Mouse (Mus musculus) ovary, postnatal 10 days (tissue): Measurements from ENCODE around the gene Lman1l.
A peak's percentile ranks its signal among the peaks of the same experiment; 100 is the strongest.

Source experiments
- DNase-seq: peaks from one replicate; pipeline ENCODE4 v3.0.0; 2022; ENCODE audit warnings: low spot score

Gene Lman1l

GRCm38 (mm10) chr9:57620674-57621073, at the start of gene Lman1l:
TSS of gene Lman1l (minus strand) at chr9:57620774.
- no peak for DNase-seq

GRCm38 (mm10) chr9:57669566-57669965, 49.0 kb upstream of the Lman1l start:
- DNase-seq = no peak

- no peak for DNase-seq
Observed at GRCm38 (mm10) chr9:57668277-57668676, 47.7 kb upstream of the Lman1l start.

- DNase-seq = no peak
Observed at GRCm38 (mm10) chr9:57667817-57668216, 47.2 kb upstream of the Lman1l start.

GRCm38 (mm10) chr9:57667136-57667535, 46.6 kb upstream of the Lman1l start:
- no peak for DNase-seq

GRCm38 (mm10) chr9:57666536-57666935, 46.0 kb upstream of the Lman1l start:
- DNase-seq = no peak

- no peak for DNase-seq
Observed at GRCm38 (mm10) chr9:57664616-57665015, 44.0 kb upstream of the Lman1l start.

- no peak for DNase-seq
Observed at GRCm38 (mm10) chr9:57661552-57661951, 41.0 kb upstream of the Lman1l start.

GRCm38 (mm10) chr9:57660501-57660900, 39.9 kb upstream of the Lman1l start:
- DNase-seq = no peak

GRCm38 (mm10) chr9:57659774-57660173, 39.2 kb upstream of the Lman1l start:
- DNase-seq = no peak

GRCm38 (mm10) chr9:57658970-57659369, 38.4 kb upstream of the Lman1l start:
- no peak for DNase-seq

GRCm38 (mm10) chr9:57657843-57658242, 37.3 kb upstream of the Lman1l start:
- no peak for DNase-seq

GRCm38 (mm10) chr9:57656631-57657350, 36.2 kb upstream of the Lman1l start:
- DNase-seq = no peak

- DNase-seq = peak; percentile 90
Observed at GRCm38 (mm10) chr9:57655749-57656148, 35.2 kb upstream of the Lman1l start.

GRCm38 (mm10) chr9:57654966-57655365, 34.4 kb upstream of the Lman1l start:
- no peak for DNase-seq

GRCm38 (mm10) chr9:57653283-57653682, 32.7 kb upstream of the Lman1l start, which contains the start of gene Csk:
TSS of gene Csk (minus strand) at chr9:57653631.
- DNase-seq = no peak

GRCm38 (mm10) chr9:57652855-57653254, 32.3 kb upstream of the Lman1l start:
- DNase-seq = no peak

- no peak for DNase-seq
Observed at GRCm38 (mm10) chr9:57652351-57652750, 31.8 kb upstream of the Lman1l start.

- DNase-seq = no peak
Observed at GRCm38 (mm10) chr9:57650786-57651311, 30.3 kb upstream of the Lman1l start.

- DNase-seq = no peak
Observed at GRCm38 (mm10) chr9:57650130-57650785, 29.7 kb upstream of the Lman1l start.

GRCm38 (mm10) chr9:57647286-57648108, 26.9 kb upstream of the Lman1l start:
- no peak for DNase-seq

GRCm38 (mm10) chr9:57646551-57647103, 26.1 kb upstream of the Lman1l start:
- DNase-seq = no peak
